Mouse (Mus musculus) adrenal gland, postnatal 4 days (tissue): Measurements from ENCODE around the gene AU040320. TPM values are rescaled to one million over a fixed set of nuclear protein-coding genes. Genes with fewer than 3 reads are reported as not detected.

Experiments
- DNase-seq, 2 experiments: peaks; one replicate each; pipeline ENCODE4 v3.0.0; 2021 to 2022; ENCODE audit warnings: low spot score in 2 of 2, mixed read lengths in 2 of 2
- total RNA-seq, 2 experiments: library from RNA; stranded (reverse); gene quantifications; 2 replicates each; pipeline ENCODE4 v1.2.3; 2021

AU040320 gene
- total RNA-seq, 2 experiments from 2014 or later = 40.9 to 42.0 TPM

- DNase-seq = no peak
Measured at GRCm38 (mm10) chr4:126850019-126850777, 96.9 kb downstream of the AU040320 start.

- DNase-seq = no peak
Measured at GRCm38 (mm10) chr4:126850778-126851080, 97.4 kb downstream of the AU040320 start.

GRCm38 (mm10) chr4:126852971-126853370 is 99.6 kb downstream of the AU040320 start:
- no peak for DNase-seq

- DNase-seq = no peak
Measured at GRCm38 (mm10) chr4:126860268-126860986, 107.1 kb downstream of the AU040320 start.

- DNase-seq = no peak
Measured at GRCm38 (mm10) chr4:126861514-126862266, 108.3 kb downstream of the AU040320 start.

- no peak for DNase-seq
Measured at GRCm38 (mm10) chr4:126868699-126869098, 115.4 kb downstream of the AU040320 start.

- no peak for DNase-seq
Measured at GRCm38 (mm10) chr4:126872717-126873116, 119.4 kb downstream of the AU040320 start.

GRCm38 (mm10) chr4:126879560-126880275 is 126.4 kb downstream of the AU040320 start:
- no peak for DNase-seq

- DNase-seq = no peak
Measured at GRCm38 (mm10) chr4:126883602-126884001, 130.3 kb downstream of the AU040320 start.

GRCm38 (mm10) chr4:126885953-126886352 is 132.6 kb downstream of the AU040320 start:
- no peak for DNase-seq

GRCm38 (mm10) chr4:126889879-126890278 is 136.5 kb downstream of the AU040320 start:
- DNase-seq = no peak

Other genes starting within 250 kb of the AU040320 start
- 1 to 10 TPM; 6.6 to 7.4 TPM for gene Ago4, start 220.1 kb upstream of the AU040320 start, total RNA-seq
- gene Clspn, start 196.6 kb upstream of the AU040320 start, total RNA-seq = 10 to 100 TPM; 14.9 to 19.7 TPM
- 10 to 100 TPM; 17.5 to 19.3 TPM for gene 5730409E04Rik, start 143.7 kb upstream of the AU040320 start, total RNA-seq
- gene Psmb2, start 75.9 kb upstream of the AU040320 start, total RNA-seq = 100 to 1,000 TPM; 172 to 173 TPM
- gene Tfap2e, start 17.3 kb upstream of the AU040320 start, total RNA-seq = not detected
- 10 to 100 TPM; 34.5 to 35.7 TPM for gene Ncdn, start 106 bp upstream of the AU040320 start, total RNA-seq
- gene Zmym4, start 214.6 kb downstream of the AU040320 start, total RNA-seq = 10 to 100 TPM; 63.6 to 74.4 TPM